Mouse (Mus musculus) megakaryocyte, embryonic 14.5 days (primary cell): ENCODE measurements around the gene Nhlrc1.

Experiments used
- FLI1 ChIP-seq: IDR thresholded peaks from 2 replicates; pipeline ENCODE4 v1.6.1; 2012; ENCODE audit warnings: low read length, inconsistent platforms, mixed read lengths
- GATA1 ChIP-seq: IDR thresholded peaks from 3 replicates; pipeline ENCODE4 v1.6.1; 2012; ENCODE audit warnings: mixed read lengths, low read length, inconsistent platforms, borderline replicate concordance

DNA sequence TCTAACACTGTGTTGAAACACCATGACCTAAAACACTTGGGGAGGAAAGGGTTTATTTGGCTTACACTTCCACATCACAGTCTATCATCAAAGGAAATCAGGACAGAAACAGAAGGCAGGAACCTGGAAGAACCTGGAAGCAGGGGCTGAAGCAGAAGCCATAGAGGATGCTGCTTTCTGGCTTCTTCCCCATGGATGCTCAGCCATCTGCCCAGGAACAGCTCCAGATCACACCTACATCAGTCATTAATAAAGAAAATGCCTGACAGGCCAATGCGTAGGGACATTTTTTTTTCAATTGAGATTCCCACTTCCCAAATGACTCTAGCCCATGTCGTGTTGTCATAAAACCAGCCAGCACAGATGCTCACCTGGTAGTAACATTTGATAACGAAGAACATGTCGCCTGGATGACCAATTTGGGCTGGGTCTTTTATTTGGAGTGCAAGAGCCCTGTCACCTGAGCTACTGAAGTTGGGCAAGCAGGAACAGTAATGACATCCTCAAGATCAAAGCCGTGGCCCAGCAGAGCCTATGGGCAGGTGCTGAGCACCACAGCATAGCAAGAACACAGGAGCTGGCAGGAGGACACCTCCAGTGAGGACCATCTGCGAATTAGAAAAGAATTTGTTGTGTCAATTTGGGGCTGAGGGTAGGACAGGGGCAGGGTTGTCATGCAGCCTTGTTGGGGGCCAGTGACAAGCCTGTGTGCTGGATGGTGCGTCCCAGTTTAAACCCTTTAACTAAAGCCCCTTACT is 22.0 kb downstream of the Nhlrc1 start:
- TF ChIP-seq GATA1 (no peak), FLI1 (no peak)
